Mouse (Mus musculus) left cerebral cortex, adult 2 months (tissue): ENCODE measurements around the gene Gpr152. TPM values are rescaled to one million over a fixed set of nuclear protein-coding genes. Genes with fewer than 3 reads are reported as not detected.
A peak's percentile ranks its signal among the peaks of the same experiment; 100 is the strongest.
"Not testable (repeated sequence)": the region's sequence is repeated elsewhere in the genome, so short reads cannot be mapped to it uniquely, and the experiment has no call there.

Experiments used
- DNase-seq, 2 experiments: peaks; one replicate each; pipeline ENCODE4 v3.0.0; 2021 to 2022; ENCODE audit warnings: low spot score in 2 of 2, mixed read lengths in 1 of 2; ENCODE audit errors: extremely low spot score in 1 of 2
- H3K27ac ChIP-seq: fragments of 200-600 bp; 2 replicates; pipeline ENCODE4 v1.8.1; 2022
- H3K4me3 ChIP-seq: fragments of 200-600 bp; 2 replicates; pipeline ENCODE4 v1.8.1; 2022
- CTCF ChIP-seq: fragments of 200-600 bp; IDR thresholded peaks from 2 replicates; pipeline ENCODE4 v1.8.1; 2022; ENCODE audit warnings: antibody characterized with exemption, mild to moderate bottlenecking, moderate library complexity
- intact Hi-C: fragments of 180-260 bp; cut with DNase I; formaldehyde crosslinking; loops from one replicate; pipeline ENCODE4 v1.15.1; 2025
- total RNA-seq, 2 experiments: library from RNA; stranded (reverse); gene quantifications; 2 replicates each; pipeline ENCODE4 v1.2.3; 2021

The Gpr152 gene
- total RNA-seq, 2 experiments from 2014 or later, result not detected

DNA sequence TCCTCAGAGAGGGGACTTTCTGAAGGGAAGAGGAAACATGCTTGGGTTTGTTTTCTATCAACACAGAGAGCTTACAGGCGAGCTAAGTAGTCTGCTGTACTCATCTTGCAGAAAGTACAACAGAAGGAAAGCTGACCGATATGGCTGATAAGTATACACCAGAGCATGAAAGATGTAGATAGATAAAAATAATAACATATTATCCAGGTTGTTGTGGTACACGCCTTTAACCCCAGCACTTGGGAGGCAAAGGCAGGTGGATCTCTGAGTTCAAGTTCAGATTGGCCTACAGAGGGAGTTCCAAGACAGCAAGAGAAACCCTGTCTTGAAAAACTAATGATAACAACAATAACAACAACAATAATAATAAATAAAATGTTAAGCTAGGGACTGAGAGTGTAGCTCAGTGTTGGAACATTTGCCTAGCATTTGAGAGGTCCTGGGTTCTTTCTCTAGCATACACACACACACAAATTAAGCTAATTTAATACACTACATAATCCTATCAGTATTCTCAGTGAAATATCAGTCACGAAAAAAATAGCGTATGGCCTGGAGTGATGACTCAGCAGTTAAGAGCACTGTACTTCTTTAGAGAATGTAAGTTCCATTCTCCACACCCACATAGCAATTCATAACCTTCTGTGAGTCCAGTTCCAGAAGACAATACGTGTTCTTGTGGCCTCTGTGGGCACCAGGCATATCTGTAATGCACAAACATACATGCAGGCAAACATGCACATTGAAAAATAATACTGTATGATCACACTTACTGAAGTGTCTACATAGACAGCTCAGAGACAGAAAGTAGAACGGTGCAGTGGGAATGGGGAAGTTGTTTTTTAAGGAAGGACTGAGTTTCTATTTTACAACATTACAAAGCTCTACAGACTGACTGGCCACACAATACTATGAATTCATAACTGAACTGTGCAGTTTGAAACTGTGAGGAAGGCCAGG, 16.9 kb upstream of the Gpr152 start:
- no peak for TF ChIP-seq CTCF
- no peak for DNase-seq
- intact Hi-C loops, result no loop called here
- H3K27ac ChIP-seq, result no peak overlapping the region; the same call in 1 of the 2 replicates
- no peak overlapping the region for H3K4me3 ChIP-seq

DNA sequence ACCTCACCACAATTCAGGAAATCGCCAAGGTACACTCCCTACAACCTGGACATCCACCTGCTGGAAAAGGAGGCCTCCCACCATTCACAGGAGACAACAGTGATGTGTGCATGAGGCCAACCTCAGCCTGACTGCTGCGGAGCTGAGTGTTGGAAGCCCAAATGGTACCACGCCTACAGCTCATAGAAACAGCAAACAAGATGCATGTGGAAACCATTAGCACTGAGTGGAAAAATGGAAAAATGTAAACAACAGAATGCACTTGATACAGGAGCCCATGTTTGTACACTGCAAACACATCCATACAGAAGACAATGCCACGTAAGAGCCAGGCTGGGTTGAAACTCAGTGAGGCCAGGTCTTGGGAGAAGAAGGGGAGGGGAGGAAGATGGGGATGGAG, 15.2 kb upstream of the Gpr152 start:
- intact Hi-C loops, result no loop called here
- no peak for TF ChIP-seq CTCF
- DNase-seq, result no peak
- Histone ChIP-seq H3K27ac (no peak overlapping the region), H3K4me3 (no peak overlapping the region)

DNA sequence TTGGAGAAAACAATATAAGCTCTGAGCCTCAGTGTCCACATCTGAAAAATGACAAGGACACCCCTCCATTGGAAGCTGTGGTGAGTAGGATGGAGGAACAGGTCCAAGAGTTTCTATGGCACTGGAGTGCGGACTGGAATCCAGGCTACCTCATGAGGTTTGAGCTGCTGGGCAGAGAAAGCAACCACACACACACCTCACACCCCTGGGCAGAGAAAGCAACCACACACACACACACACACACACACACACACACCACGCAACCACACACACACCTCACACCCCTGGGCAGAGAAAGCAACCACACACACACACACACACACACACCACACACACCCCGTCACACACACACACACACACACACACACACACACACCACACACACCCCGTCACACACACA, 14.3 kb upstream of the Gpr152 start:
- Histone ChIP-seq H3K27ac (peak overlapping the region; percentile 55), H3K4me3 (peak overlapping the region; percentile 25)
- intact Hi-C loops, result loop anchor here (1.0 kb wide), 1 partner anchor 106 kb away; the partner anchor contains the start of gene Pold4
- DNase-seq, result not testable (repeated sequence)

DNA sequence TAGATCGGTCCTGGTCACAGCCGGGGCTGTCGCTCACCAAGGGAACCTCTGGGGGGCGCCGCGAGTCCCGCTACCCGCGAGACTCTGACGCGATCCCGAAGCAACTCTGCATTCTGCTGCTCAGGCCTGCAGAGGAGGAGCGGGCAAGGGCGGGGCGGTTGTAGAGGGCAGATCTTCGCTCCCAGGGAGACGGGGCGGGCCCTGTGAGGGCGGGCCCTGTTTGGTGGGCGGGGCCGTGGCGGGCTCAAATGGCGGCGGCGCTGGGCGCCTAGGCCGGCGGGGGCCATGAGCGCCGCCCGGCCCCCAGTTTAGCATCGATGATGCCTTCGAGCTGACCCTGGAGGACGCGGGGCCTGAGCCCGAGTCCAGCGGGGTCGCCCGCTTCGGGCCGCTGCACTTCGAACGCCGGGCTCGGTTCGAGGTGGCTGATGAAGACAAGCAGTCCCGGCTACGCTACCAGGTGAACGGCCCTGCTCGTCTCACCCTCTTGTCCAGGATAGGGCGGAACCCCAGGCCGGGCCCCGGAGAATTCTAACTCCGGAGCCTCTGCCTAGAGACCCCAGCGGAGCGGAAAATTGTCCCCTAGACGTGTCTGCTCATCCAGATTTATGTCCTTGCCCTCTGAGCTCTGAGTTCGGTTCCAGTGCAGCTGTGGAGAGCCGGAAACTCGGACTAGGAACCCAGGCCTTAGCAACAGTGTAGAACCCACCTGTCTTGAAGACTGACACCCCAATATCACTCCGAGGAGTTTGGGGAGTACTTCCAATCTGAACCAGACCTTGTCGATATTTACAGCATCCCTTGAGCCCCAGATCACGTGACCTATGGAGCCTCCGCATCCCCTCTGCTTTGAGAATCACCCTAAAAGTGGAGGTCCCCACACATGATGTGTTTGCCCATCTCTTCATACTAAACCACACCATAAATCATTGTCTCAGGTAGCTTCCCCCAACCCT, 13.6 kb upstream of the Gpr152 start, which contains the start of gene Aip:
Gene Aip, minus strand, starts transcription at position 118 of the 956 bp plus-strand sequence.
- peak; percentile 58 for TF ChIP-seq CTCF
- Histone ChIP-seq H3K4me3 (peak within 1 kb of the TSS; percentile 55), H3K27ac (peak within 1 kb of the TSS; percentile 81)
- intact Hi-C loops, result loop anchor here (1.0 kb wide), 1 partner anchor 105 kb away; the partner anchor contains the start of gene Pold4
- peak; percentile 97 to 98 for DNase-seq

DNA sequence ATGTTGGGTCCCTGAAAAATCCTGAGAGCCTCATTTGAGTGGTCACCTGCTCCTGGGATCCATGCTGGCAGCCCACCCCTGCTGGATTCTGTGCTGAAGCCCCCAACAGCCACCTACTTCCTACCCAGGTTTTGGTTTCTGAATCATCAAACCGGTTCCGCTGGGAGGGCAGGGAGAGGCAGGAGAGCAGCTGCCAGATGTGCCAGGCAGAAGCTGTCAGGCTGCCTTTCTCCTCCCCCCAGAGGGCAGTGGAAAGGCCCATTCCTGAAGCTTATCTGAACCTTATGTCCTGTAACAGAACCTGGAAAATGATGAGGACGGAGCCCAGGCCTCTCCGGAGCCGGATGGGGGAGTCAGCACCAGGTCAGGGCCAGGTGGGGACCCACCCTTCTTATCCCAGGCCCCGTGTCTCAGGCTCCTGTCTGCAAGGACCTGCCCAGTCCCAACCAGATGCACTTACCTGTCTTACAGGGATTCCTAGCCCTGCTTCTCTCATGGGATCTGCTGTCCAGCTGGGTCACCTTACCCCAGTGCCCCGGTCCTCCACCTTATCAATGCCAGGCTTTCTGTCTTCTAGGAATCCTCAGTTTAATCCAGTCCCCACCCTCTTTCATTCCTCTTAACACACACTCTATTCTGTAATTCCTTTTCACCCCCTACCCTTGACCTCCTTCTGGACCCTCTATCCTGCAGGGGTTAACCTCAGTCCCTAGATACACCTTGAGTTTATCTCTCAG, 12.7 kb upstream of the Gpr152 start:
- Histone ChIP-seq H3K4me3 (peak overlapping the region; percentile 55), H3K27ac (peak overlapping the region; percentile 81; the same call in 1 of the 2 replicates)
- no peak for DNase-seq
- intact Hi-C loops, result no loop called here
- no peak for TF ChIP-seq CTCF

DNA sequence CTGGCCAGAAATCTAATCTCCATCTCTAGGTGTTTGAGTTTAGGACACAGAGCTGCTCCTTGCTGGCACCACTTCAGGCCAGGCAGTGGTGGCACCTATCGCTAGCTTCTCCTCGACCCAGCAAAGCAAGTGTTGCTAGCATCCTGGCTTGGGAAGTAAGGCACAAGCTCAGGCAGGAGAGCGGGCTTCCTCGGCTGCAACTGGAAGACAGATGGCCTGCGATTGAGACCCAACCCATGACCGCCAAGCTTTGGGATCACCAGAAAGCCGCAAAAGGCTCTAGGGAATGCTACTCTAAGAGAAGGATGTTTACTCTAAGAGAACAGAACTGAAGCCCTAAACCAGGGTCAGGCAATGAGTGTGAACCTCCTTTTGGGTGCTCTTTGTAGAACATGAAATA, 10.1 kb upstream of the Gpr152 start:
- intact Hi-C loops, result no loop called here
- no peak overlapping the region for H3K27ac ChIP-seq

DNA sequence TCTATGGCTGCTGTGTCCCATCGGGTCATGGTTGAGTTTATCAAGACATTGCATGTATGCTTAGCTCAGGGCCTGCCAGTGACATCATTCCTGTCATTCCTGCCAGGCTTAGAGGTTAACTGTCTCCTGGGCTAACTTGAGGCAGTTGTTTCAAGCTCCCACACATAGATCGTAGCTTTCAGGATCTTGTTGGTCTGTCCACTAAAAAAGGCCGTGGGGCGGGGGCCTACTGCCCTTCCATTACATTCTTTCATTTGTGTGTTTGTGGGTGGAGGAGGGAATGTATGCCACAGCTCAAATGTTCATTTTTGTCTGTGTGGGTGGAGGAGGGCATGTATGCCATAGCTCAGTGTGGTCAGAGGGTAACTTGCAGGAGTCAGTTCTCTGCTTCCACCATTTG, 9.5 kb upstream of the Gpr152 start:
- no peak for TF ChIP-seq CTCF
- DNase-seq, result no peak
- intact Hi-C loops, result no loop called here
- Histone ChIP-seq H3K4me3 (no peak overlapping the region), H3K27ac (no peak overlapping the region)

More for the DNA sequence above, 10.1 kb upstream of the Gpr152 start:
- no peak overlapping the region for H3K4me3 ChIP-seq
- no peak for DNase-seq
- TF ChIP-seq CTCF, result no peak

DNA sequence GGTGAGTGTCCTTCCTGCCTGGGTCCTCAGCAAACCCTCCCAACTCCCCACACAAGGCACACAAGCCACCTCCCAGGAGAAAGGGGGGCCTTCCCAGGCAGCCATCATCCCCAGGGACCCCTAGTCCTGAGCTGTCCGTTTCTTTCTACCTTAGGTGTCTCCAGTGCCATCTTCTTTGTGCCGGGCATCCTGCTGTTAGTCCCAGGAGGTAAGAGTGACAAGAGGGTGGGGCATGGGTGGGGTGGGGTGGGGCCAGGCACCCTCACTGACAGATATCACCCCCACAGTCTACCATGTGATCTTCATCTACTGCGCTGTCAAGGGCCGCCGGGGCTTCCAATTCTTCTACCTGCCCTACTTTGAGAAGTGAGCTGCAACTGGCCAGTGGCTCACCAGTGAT, 8.5 kb upstream of the Gpr152 start:
- TF ChIP-seq CTCF, result no peak
- Histone ChIP-seq H3K4me3 (no peak overlapping the region), H3K27ac (no peak overlapping the region)
- no peak for DNase-seq
- intact Hi-C loops, result no loop called here

DNA sequence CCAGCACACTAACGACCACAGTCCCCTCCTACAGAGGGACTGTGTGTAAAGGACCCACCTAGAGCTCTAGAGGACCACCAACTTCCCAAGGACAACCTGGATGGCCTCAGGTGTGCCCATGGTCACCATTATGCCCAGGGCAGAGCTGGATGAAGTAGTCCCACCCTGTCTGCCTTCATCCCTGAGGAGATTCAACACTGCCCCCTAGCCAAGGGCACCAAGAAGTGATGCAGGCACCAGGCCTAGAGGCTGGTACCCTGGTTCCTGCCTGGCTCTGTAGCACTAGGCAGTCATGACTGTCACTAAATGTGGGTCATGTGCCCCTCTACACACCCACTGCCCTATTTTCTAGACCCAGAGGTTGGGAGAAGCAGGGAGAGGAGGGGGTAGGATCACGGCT, 7.8 kb upstream of the Gpr152 start:
- peak; percentile 9; the same call in 1 of the 2 replicates for TF ChIP-seq CTCF
- intact Hi-C loops, result no loop called here
- Histone ChIP-seq H3K27ac (no peak overlapping the region), H3K4me3 (no peak overlapping the region)
- DNase-seq, result no peak

DNA sequence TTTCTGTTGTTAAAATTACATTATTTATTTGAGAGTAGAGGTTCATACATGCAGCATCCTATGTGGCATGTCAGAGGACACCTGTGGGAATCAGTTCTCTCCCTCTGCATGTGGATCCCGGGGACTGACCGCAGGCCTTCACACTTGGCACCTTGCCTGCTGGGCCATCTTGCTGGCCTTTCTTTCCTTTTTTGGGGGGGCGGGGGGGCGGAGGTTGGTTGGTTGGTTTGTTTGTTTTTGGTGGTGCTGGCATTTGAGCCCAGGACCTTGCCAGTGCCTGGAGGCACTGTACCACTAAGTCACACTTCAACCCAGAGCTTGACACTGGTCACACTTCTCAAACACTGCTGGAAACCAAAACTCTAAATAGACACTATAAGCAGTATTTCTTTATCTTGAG, 5.2 kb upstream of the Gpr152 start:
- intact Hi-C loops, result no loop called here
- DNase-seq, result no peak
- H3K4me3 ChIP-seq, result no peak overlapping the region
- no peak for TF ChIP-seq CTCF
- H3K27ac ChIP-seq, result no peak overlapping the region

DNA sequence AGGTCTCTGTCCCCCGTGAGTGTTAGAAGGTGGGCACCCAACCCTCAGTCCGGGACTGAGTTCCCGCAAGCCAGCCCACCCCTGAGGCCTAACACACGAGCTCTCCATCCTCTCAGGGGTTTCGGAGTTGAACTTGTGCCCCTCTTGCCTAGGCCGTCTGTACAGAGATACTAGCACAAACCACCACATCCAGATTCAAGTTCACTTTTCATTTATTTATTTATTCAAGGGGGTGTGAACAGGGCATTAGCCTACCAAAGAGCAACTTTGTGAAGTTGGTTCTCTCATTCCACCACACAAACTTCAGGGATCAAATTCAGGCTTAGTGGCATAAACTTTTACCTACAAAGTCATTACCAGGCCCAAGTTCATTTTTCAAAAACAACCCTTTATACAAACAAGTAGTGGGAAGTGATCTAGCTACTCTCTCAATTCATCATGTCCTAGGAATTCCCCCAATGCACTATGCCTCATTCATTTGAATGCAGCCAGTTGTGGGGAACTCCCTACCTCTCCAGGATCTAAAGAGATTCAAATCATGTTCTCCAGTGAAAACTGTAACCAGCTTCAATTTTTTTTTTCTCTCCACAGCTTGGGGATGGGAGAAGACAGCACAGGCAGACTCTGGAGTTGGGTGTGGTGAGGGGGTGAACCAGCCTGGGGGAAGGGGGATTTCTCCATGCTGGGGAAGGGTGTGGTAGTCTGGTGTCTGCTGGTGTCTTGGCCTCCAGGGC, 4.2 kb upstream of the Gpr152 start:
- H3K4me3 ChIP-seq, DNase-seq, H3K27ac ChIP-seq: not testable (repeated sequence)
- intact Hi-C loops, result loop anchor here (5.0 kb wide), 1 partner anchor 118 kb away; no protein-coding TSS in a partner anchor
